Mouse (Mus musculus) embryo, embryonic 11.5 days (tissue): ENCODE measurements at regions not wholly inside any gene's neighbourhood (a gene's known extent, or its start where the extent isn't known, plus 50 kb on each side); places are given as distances from the start of the nearest gene placed in this dataset.
A peak's percentile ranks its signal among the peaks of the same experiment; 100 is the strongest.

Experiments
- DNase-seq: peaks from one replicate; pipeline ENCODE4 v3.0.0-alpha.2; 2012; ENCODE audit warnings: low read depth, low spot score

GRCm38 (mm10) chr2:137974651-137975050, 281.7 kb upstream of the Btbd3 start:
- DNase-seq, result no peak

- DNase-seq, result no peak
These were observed 287.2 kb upstream of the Btbd3 start for GRCm38 (mm10) chr2:137969156-137969555.

DNA sequence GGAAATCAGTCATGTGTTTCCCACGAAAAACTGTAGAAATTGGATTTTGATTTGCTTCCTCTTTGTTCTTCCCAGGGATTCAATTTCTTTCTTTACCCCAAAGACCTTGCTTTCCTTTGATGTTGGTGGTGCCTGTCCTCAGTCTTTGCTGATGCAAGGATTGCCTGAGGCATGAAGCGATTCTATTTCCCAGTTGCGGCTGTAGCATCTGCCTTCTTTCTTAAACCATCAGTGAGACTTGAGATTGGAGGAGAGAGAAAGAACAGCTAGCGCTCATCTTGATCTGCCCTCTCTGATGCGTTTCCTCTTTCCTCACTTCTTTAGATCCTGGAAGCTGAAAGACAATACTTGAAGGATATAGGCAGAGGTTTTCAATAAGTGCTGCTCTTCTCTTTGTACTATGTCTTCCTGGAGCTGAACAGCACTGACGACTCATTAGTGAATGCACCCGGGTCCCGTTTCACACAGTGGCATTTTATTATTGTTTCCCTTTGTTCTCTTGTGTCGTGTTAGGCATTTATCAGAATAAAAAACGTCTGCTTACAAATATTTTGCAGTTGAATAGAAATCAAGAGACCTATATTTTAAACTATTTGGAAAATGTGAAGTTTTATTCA, 289.8 kb upstream of the Btbd3 start:
- no peak for DNase-seq

- no peak for DNase-seq
These were observed 301.5 kb upstream of the Btbd3 start for GRCm38 (mm10) chr2:137954830-137955229.

GRCm38 (mm10) chr2:137953144-137953543, 303.2 kb upstream of the Btbd3 start:
- no peak for DNase-seq

DNA sequence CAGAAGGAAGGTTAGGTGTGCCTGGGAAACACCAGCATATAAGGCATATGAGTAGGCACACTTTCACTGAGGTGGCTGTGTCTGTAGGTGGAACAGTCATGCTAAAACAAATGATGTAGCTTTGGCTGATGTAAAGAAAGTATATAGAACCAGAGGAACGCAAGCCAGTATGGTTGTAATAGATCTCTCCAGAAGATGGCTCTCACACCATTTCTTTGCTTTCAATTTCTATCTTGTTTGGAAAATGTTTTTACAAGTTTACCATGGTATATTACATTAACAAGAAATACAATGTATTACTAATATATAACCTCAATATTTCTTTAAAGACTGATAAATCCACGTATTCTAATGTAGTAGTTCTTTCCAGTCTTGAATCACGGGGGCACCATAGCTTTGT, 304.4 kb upstream of the Btbd3 start:
- no peak for DNase-seq

DNA sequence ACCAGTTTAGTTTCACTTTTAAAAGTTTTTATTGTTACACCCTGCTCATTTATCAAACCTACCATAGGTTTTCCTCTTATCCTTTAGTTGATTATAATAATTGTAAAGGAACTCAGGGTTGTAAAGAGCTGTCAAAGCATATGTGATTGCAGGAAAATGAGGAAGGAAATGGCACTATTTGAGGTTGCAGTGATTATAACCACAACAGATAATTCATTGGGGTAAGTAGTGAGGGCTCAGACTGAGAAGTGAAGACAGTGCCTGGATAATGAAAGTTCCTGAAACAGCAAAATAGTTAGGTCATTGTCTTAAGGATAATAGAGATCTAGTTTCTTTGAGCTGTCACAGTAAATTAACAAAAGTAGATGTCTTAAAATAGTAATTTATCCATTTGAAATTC, 305.4 kb upstream of the Btbd3 start:
- no peak for DNase-seq

- DNase-seq, result peak; percentile 68
These were observed 313.6 kb upstream of the Btbd3 start for GRCm38 (mm10) chr2:137942753-137943152.

- no peak for DNase-seq
These were observed 316.8 kb upstream of the Btbd3 start for GRCm38 (mm10) chr2:137939591-137939990.

DNA sequence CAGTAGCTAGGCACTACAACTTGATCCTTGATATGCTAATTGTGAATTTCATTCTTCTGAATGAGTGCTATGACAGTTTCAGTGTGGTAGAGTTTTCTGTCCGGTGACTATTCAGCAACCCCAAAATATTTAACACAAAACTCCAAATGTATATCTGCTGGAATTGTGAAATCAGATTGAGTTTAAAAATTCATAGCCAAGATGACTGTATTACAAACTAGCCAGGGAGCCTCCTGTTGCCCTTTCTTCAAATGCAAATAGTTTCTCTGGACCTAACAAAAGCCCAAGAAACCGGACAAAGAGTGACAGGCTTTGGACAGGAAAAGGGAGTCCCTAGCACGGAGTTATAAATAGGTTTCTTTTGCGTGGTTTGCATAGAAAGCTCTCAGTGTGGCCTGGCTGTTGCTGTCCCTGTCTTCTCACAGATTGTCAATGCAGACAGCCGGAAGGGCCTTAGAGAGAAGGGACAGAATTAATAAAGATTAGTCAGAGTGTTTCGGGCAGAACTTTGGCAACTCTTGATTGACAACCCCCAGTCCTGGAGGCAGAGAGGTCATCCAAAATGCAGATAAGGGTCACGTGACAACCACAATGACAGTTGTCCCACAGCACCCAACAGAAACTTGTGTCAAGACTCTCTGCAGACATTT, 317.4 kb upstream of the Btbd3 start:
- no peak for DNase-seq

DNA sequence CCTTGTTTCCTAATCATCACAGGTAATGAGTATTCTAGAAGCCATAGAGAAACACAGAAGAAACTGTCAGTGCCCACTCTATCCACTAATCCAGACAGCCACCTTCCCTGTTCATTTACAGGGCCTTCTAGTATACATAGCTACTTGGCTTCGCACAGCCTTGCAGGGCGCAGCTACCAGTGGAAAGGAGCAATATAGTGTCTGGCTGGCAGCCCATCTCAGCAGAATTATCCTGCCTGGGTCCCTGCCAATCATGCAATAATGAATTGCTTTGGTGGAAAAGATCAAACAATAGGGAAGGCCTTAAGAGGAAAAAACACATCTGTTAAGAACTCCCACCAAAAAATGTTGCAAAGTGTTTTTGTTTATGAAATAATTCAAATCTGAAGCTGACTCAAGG, 319.8 kb upstream of the Btbd3 start:
- no peak for DNase-seq

- DNase-seq, result no peak
These were observed 323.4 kb upstream of the Btbd3 start for GRCm38 (mm10) chr2:137932931-137933330.

GRCm38 (mm10) chr2:137932488-137932887, 323.9 kb upstream of the Btbd3 start:
- DNase-seq, result no peak

DNA sequence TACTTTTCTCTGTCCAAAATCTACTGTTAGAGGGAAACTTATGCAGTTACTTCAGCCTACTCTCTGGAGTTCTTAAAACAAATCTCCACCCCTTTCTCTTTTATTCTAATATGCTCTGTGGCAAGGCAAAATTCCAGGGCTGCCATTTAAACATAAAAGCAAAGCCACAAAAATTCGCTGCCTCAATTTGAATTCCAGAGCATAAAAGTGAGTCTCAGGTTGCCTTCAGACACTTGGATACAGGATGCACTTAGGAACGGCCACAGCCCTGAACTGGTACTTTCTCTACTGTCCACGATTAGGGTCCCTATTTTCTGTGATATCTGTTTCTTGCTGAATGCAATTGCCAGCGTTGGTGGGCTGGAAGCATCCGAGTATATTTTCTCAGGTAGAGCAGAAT, 330.9 kb upstream of the Btbd3 start:
- no peak for DNase-seq

DNA sequence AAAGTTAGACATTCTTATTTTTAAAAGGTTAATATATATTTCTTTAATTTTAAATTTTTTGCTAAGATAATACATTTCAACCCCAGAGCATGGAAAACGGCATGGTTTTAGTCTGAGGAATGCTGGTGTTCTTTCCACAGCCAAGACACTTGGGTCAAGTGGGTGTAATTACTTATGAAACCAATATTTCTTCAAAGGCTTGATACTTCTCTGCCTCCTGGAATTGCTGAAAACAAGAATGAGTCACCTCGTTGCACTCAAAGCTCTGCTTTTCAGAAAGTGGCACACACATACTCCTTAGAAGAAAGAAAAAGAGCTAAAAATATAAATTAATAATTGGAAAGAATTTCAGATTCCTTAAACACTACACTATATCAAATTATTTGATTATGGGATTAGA, 331.8 kb upstream of the Btbd3 start:
- no peak for DNase-seq

DNA sequence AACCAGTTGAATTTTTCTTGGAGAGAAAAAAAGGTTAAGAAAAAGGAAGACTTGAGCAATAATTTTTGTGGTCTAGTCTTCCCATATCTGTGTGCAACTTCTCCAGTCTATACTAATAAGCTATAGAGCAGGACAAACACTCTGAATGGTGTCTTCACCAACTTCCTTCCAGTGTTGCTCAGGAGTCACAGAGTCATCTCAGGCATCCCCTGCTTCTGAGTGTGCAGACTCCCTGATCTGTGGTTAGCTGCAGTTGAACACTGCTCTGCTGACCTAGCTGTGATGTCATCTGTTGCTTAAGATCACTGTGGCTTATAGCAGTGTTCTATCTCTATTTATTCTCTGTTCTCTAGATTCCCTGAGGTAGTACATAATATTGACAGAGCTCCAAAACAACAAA, 357.9 kb upstream of the Btbd3 start:
- no peak for DNase-seq

DNA sequence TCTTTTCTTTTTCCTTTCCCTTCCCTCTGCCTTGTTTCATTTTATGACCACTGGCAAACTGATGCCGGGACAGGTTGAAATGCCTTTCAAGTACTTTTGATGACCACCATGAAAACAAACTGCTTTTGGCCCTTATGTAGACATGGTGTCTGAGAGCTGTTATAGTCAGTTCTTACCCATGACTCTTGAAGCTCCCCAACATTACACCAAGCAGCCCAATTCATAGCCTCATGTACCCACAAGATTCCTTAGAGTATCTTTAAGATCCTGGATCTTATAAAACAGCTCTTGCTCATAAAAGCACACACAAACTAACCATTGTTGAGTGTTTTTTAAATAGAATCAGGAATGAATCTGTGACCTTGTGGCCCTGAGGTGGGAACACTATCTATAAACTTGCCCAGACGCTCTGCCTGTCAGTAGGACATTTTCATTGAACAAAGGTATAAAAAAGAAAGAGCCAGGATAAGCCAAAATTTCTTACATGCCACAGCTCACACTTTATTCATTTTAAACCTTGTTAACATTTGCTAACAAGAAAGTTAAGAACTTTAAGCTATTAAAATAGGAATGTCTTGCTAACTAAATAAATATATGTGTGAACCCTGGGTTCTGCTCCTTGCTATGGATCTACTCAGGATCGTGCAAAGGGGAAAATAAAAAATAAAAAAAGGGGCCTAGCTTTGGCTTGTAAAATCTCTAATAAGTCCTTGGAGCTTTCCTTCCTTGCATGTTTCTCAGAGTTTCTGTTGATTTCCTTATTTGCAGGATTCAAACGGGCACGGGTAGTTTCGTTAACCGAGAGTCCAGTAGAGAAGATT, 375.9 kb upstream of the Btbd3 start:
- DNase-seq, result no peak

DNA sequence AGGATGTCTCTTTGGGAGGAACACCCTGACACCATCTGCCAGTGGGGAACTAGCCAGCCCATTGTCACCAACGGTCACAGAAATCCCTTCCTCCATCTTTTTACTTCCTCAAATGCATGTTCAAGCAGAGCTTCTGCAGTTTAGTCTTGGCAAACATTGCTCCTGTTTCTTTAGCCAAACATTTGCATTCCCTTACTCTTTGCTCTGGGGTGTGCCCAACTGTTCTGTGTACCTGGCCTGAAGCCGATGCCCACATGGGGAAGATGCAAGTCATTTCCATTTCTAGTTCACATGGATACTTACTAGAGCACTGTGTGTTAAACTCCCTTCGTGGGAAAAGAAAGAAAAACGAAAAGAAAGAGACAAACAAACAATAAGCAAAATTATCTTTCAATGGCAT, 386.7 kb upstream of the Btbd3 start:
- no peak for DNase-seq

- no peak for DNase-seq
These were observed 401.9 kb upstream of the Btbd3 start for GRCm38 (mm10) chr2:137854494-137854893.

DNA sequence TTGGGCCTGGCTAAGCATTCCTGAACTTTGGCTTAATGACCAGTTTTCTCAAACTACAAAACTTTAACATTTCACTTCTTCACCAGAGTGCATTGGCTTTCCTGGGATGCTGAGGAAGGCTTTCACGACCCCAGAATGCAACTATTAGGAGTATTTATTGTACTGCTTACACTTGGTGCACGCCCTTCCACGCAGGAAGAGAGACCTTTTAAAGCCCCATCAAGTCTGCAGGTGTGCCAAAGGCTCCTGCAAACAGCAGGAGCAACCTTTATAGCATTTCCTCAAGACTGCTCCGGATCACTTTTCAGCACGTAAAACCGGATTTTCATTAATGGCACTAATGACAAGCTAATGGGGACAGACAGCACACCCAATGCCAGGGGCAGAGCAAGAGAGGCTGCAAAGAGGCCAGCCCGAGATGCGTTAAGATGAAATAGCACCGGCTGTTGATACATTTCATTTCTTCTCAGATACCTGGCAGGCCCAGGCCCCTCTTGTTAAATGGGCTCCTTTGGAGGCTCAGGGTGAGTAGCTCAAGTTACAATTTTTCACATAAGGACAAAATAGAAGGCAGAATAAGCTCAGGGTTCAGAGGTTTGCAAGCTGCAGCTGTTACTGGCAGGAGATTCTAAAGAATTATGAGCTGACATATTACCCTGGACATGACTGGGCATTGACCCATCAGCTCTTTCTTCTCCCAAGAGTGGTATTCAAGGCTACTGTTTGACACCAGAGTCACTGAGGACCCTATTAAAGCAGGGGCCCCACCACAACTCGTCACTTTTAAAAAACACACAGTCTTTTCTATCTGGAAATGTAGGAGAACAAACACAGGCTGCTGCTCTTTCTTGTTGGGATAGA, 402.7 kb upstream of the Btbd3 start:
- DNase-seq, result peak; percentile 22

- DNase-seq, result no peak
These were observed 408.5 kb upstream of the Btbd3 start for GRCm38 (mm10) chr2:137847901-137848300.

DNA sequence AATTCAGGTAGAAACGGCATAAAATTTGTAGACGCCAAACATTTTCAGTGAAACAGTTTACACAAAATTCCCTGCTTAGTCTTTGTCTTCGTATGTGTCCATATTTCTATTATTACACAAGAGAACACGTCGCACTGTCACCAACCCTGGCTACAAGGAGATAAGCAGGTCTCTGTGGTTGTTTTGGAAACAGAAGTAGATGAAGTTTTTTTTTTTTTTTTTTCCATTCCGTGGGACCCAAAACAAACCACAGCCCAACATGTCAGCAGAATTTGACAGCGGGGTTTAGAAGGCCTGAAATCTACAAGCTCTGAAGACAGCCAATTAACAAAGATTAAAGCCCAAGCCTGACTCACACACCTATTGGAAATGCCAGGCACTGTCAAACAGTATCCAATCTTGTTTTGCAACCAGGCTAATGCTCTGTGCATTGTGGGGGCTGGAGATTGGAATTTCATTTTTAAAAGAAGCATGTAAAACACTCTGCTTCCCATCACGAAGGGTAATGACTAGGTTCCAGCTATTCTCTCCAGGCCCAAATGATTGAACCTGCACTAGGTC, 428.5 kb upstream of the Btbd3 start:
- DNase-seq, result no peak
